Mouse (Mus musculus) spleen, adult 2 months (tissue): ENCODE measurements around the gene Usp22.

Source experiments
- CTCF ChIP-seq: fragments of 200-500 bp; IDR thresholded peaks from 2 replicates; pipeline ENCODE4 v1.5.1; 2011; ENCODE audit warnings: mild to moderate bottlenecking, inconsistent platforms; ENCODE audit not compliant: insufficient read depth, insufficient read length, insufficient replicate concordance; ENCODE audit errors: extremely low read depth
- POLR2A ChIP-seq: fragments of 200-500 bp; IDR thresholded peaks from 2 replicates; pipeline ENCODE4 v1.6.1; 2011; ENCODE audit warnings: low read depth, low read length, inconsistent platforms

DNA sequence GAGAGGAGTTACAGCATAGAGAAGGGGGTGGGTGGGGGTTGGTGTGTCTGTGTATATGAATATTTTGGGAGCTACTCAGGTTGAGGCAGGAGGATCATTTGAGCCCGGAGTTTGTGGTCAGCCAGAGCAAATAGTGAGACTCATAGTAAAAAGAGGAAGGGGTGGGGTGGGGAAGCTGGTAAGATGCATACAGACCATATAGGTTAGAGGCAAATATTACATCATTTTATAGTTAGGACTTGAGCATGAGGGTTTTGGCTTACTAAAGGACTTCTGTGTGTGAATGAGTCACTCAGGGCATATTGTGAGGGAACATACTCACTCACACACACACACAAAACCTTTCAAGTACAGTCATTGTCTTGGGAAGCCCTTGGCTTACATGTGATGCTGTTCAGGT, 1.5 kb upstream of the Usp22 start:
- TF ChIP-seq POLR2A (no peak), CTCF (no peak)
